Comparison of ENCODE assay signal across 8 mouse cellular contexts in the genomic region with DNA sequence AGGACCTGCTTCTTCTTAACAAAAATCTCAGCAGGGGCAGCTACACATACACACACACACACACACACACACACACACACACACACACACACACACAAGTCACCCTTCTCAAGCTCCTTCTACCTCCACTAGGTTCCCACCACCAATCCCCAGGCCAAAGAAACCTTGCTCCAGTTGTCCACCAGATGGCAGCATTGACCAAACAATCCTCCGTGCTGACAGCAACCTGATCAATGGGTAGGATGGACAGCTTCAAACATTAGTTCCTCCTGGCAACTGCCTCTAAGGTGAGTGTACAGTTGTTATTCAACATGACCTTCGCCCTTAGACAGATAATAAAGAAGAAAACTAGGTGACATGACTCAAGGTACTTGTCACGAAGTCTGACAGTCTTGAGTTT. TPM values are rescaled to one million over a fixed set of nuclear protein-coding genes. Genes with fewer than 3 reads are reported as not detected.
DNase-seq lines count a peak whose midpoint lies in the region; ATAC-seq lines count a peak whose summit lies in the region.

No protein-coding gene starts in this region.

- ATAC-seq in liver, embryonic 12.5 days: no peak
- ATAC-seq in intestine, embryonic 15.5 days: peak; percentile 50

- peaks cover 53% of the 10 kb centered on the region for H3K27me3 ChIP-seq in liver, embryonic 12.5 days (replicated peaks)
- peaks cover 4% of the 10 kb centered on the region; the same call in 1 of the 2 replicates for H3K27me3 ChIP-seq in intestine, embryonic 15.5 days (replicated peaks)
- H3K27me3 ChIP-seq in limb, embryonic 10.5 days (ENCODE audit: low read depth, poor library complexity, severe bottlenecking): peaks cover 49% of the 10 kb centered on the region

- H3K4me3 ChIP-seq in liver, embryonic 12.5 days: no peak overlapping the region
- no peak overlapping the region for H3K4me3 ChIP-seq in intestine, embryonic 15.5 days (replicated peaks)
- H3K4me3 ChIP-seq in limb, embryonic 10.5 days: no peak overlapping the region

- peak; percentile 59 for DNase-seq in liver
- DNase-seq in cerebellum, postnatal 25 days: peak; percentile 85
- peak; percentile 81 for DNase-seq in gastrocnemius, adult 18-20 months (ENCODE audit: low spot score)
- DNase-seq in limb, embryonic 10.5 days (ENCODE audit: low spot score): peak; percentile 84
- peak; percentile 88 for DNase-seq in naive thymus-derived CD4-positive, alpha-beta T cell, adult 2 months (ENCODE audit: low read depth)
- DNase-seq in spleen, postnatal 4 days (ENCODE audit: low spot score in 2 of 2): peak; percentile 61 to 83

- 0 out of 2 replicates have a peak, but pooled peaks cover 12% of the 10 kb centered on the region for H3K4me1 ChIP-seq in liver, embryonic 12.5 days
- peaks cover 11% of the 10 kb centered on the region; the same call in 1 of the 2 replicates for H3K4me1 ChIP-seq in intestine, embryonic 15.5 days (replicated peaks)
- peaks cover 15% of the 10 kb centered on the region for H3K4me1 ChIP-seq in limb, embryonic 10.5 days

- no peak overlapping the region for H3K9ac ChIP-seq in liver, embryonic 12.5 days
- no peak overlapping the region for H3K9ac ChIP-seq in intestine, embryonic 15.5 days

- no peak overlapping the region for H3K4me2 ChIP-seq in liver, embryonic 12.5 days
- no peak overlapping the region for H3K4me2 ChIP-seq in intestine, embryonic 15.5 days (replicated peaks)

- H3K27ac ChIP-seq in liver, embryonic 12.5 days: no peak overlapping the region
- no peak overlapping the region for H3K27ac ChIP-seq in intestine, embryonic 15.5 days
- no peak overlapping the region for H3K27ac ChIP-seq in limb, embryonic 10.5 days

- WGBS in liver, embryonic 12.5 days (ENCODE audit: insufficient replicate concordance): 21% methylated on average over 3 of the region's 3 CpGs
- 14% methylated on average over 3 of the region's 3 CpGs for WGBS in intestine, embryonic 15.5 days
- WGBS in limb, embryonic 10.5 days: 18% methylated on average over 3 of the region's 3 CpGs

- no peaks in the 10 kb centered on the region for H3K9me3 ChIP-seq in liver, embryonic 12.5 days (replicated peaks)
- no peaks in the 10 kb centered on the region for H3K9me3 ChIP-seq in intestine, embryonic 15.5 days
- H3K9me3 ChIP-seq in limb, embryonic 10.5 days (replicated peaks): no peaks in the 10 kb centered on the region

- no peaks in the 10 kb centered on the region for H3K36me3 ChIP-seq in liver, embryonic 12.5 days
- no peaks in the 10 kb centered on the region for H3K36me3 ChIP-seq in intestine, embryonic 15.5 days
- no peaks in the 10 kb centered on the region for H3K36me3 ChIP-seq in limb, embryonic 10.5 days

RNA-seq across cellular contexts. Expression of gene C2cd4d, which starts 4.5 kb away (rescaled TPM):
- polyA plus RNA-seq in liver, embryonic 12.5 days (2016; fragmentation: Nextera tagmentation; extraction: Ambion mirVana): 0.17 and 0.21 TPM in 2 replicates
- not detected for total RNA-seq in gastrocnemius, adult 18-20 months (2021)
- polyA plus RNA-seq in intestine, embryonic 15.5 days (2015; fragmentation: Nextera tagmentation; extraction: Ambion mirVana): 0.59 and 0.81 TPM in 2 replicates
- polyA plus RNA-seq in limb, embryonic 10.5 days (2016; fragmentation: Nextera tagmentation; extraction: Ambion mirVana): 0.15 and 0.54 TPM in 2 replicates

RNA-seq across cellular contexts. Expression of gene Rorc, which starts 5.8 kb away (rescaled TPM):
- 0.49 and 0.70 TPM in 2 replicates for polyA plus RNA-seq in liver, embryonic 12.5 days (2016; fragmentation: Nextera tagmentation; extraction: Ambion mirVana)
- 100 to 1,000 TPM in 1 of 2 experiments, 10 to 100 TPM in 1; 99.4 to 107 TPM for total RNA-seq in gastrocnemius, adult 18-20 months (2021)
- polyA plus RNA-seq in intestine, embryonic 15.5 days (2015; fragmentation: Nextera tagmentation; extraction: Ambion mirVana): 6.8 and 7.9 TPM in 2 replicates
- 0.15 TPM in 1 of 2 replicates, not detected in the other for polyA plus RNA-seq in limb, embryonic 10.5 days (2016; fragmentation: Nextera tagmentation; extraction: Ambion mirVana)

RNA-seq across cellular contexts. Expression of gene Them5, which starts 24.9 kb away (rescaled TPM):
- not detected in 2 replicates for polyA plus RNA-seq in liver, embryonic 12.5 days (2016; fragmentation: Nextera tagmentation; extraction: Ambion mirVana)
- total RNA-seq in gastrocnemius, adult 18-20 months (2021): not detected
- not detected in 2 replicates for polyA plus RNA-seq in intestine, embryonic 15.5 days (2015; fragmentation: Nextera tagmentation; extraction: Ambion mirVana)
- polyA plus RNA-seq in limb, embryonic 10.5 days (2016; fragmentation: Nextera tagmentation; extraction: Ambion mirVana): not detected in 2 replicates

RNA-seq across cellular contexts. Expression of gene Lingo4, which starts 31.6 kb away (rescaled TPM):
- 0.04 TPM in 1 of 2 replicates, not detected in the other for polyA plus RNA-seq in liver, embryonic 12.5 days (2016; fragmentation: Nextera tagmentation; extraction: Ambion mirVana)
- under 1 TPM; 0.25 to 0.28 TPM for total RNA-seq in gastrocnemius, adult 18-20 months (2021)
- 0.41 and 0.58 TPM in 2 replicates for polyA plus RNA-seq in intestine, embryonic 15.5 days (2015; fragmentation: Nextera tagmentation; extraction: Ambion mirVana)
- polyA plus RNA-seq in limb, embryonic 10.5 days (2016; fragmentation: Nextera tagmentation; extraction: Ambion mirVana): not detected in 2 replicates

RNA-seq across cellular contexts. Expression of gene Tdrkh, which starts 46.3 kb away (rescaled TPM):
- polyA plus RNA-seq in liver, embryonic 12.5 days (2016; fragmentation: Nextera tagmentation; extraction: Ambion mirVana): 10.7 and 11.1 TPM in 2 replicates
- 1 to 10 TPM; 5.2 to 7.0 TPM for total RNA-seq in gastrocnemius, adult 18-20 months (2021)
- 11.5 and 11.9 TPM in 2 replicates for polyA plus RNA-seq in intestine, embryonic 15.5 days (2015; fragmentation: Nextera tagmentation; extraction: Ambion mirVana)
- 5.1 and 6.6 TPM in 2 replicates for polyA plus RNA-seq in limb, embryonic 10.5 days (2016; fragmentation: Nextera tagmentation; extraction: Ambion mirVana)
